Mouse (Mus musculus) lung, embryonic 14.5 days (tissue): ENCODE results near the gene Gm20388. TPM values are rescaled to one million over a fixed set of nuclear protein-coding genes. Genes with fewer than 3 reads are reported as not detected.
A peak's percentile ranks its signal among the peaks of the same experiment; 100 is the strongest.

Source experiments
- ATAC-seq: fragments of 200-750 bp; cut with Nextera tagmentation; 2 replicates; pipeline ENCODE4 v1.8.0; 2017; ENCODE audit warnings: mild to moderate bottlenecking, moderate TSS enrichment, moderate library complexity; ENCODE audit not compliant: insufficient read depth
- DNase-seq: peaks from one replicate; pipeline ENCODE4 v3.0.0-alpha.2; 2015
- H3K27ac ChIP-seq: fragments of 300-500 bp; sonication (generic); 2 replicates; pipeline ENCODE4 v1.5.1; 2014; ENCODE audit warnings: low read depth, mild to moderate bottlenecking, moderate library complexity
- H3K27me3 ChIP-seq: fragments of 300-500 bp; sonication (generic); 2 replicates; pipeline ENCODE4 v1.6.1; 2014; ENCODE audit warnings: low read length, control low read depth; ENCODE audit not compliant: insufficient read depth
- H3K36me3 ChIP-seq: fragments of 300-500 bp; sonication (generic); 2 replicates; pipeline ENCODE4 v1.6.1; 2014; ENCODE audit warnings: control low read depth; ENCODE audit not compliant: insufficient read depth
- H3K4me1 ChIP-seq: fragments of 300-500 bp; sonication (generic); 2 replicates; pipeline ENCODE4 v1.6.1; 2014; ENCODE audit warnings: antibody characterized with exemption, control low read depth; ENCODE audit not compliant: insufficient read depth
- H3K4me2 ChIP-seq: fragments of 300-500 bp; sonication (generic); 2 replicates; pipeline ENCODE4 v1.6.1; 2014; ENCODE audit warnings: mild to moderate bottlenecking
- H3K4me3 ChIP-seq: fragments of 300-500 bp; sonication (generic); 2 replicates; pipeline ENCODE4 v1.5.1; 2014; ENCODE audit warnings: low read depth, low read length
- H3K9ac ChIP-seq: fragments of 300-500 bp; sonication (generic); 2 replicates; pipeline ENCODE4 v1.6.1; 2014
- H3K9me3 ChIP-seq: fragments of 300-500 bp; sonication (generic); 2 replicates; pipeline ENCODE4 v1.6.1; 2016; ENCODE audit warnings: low read depth, low read length, control low read depth
- CTCF ChIP-seq: IDR thresholded peaks from 2 replicates; pipeline ENCODE4 v1.5.1; 2016; ENCODE audit warnings: antibody characterized with exemption, low read depth
- WGBS: fragments of 180-500 bp; shearing (Covaris S2); extraction: QIAGEN DNeasy Blood & Tissue Kit; methylation state at CpG from one replicate; pipeline ENCODE4 v1.1.7; 2014; 5-methylcytosine and 5-hydroxymethylcytosine counted together
- polyA plus RNA-seq: library from polyadenylated mRNA; unstranded; fragments of >200 nt; fragmentation: Nextera tagmentation; extraction: Ambion mirVana; gene quantifications from 2 replicates; pipeline ENCODE4 v1.2.1, GENCODE M21; 2014

Gene Gm20388
- polyA plus RNA-seq, 1 experiment from 2014 or later: not detected

- Histone ChIP-seq H3K36me3 (no peaks in the 10 kb centered on the region), H3K4me3 (no peak overlapping the region), H3K4me1 (peaks cover 14% of the 10 kb centered on the region; the same call in 1 of the 2 replicates), H3K27me3 (no peaks in the 10 kb centered on the region), H3K27ac (no peak overlapping the region), H3K9ac (no peak overlapping the region), H3K9me3 (no peaks in the 10 kb centered on the region), H3K4me2 (no peak overlapping the region)
- peak; percentile 49 for TF ChIP-seq CTCF
- WGBS: 85% methylated on average over 9 of the region's 9 CpGs
- DNase-seq: no peak
- ATAC-seq: no peak
Observed at GRCm38 (mm10) chr8:124290911-124291691, 4380.5 kb downstream of the Gm20388 start.

GRCm38 (mm10) chr8:124291693-124292092, 4381.1 kb downstream of the Gm20388 start:
- DNase-seq: no peak
- Histone ChIP-seq H3K4me1 (peaks cover 11% of the 10 kb centered on the region; the same call in 1 of the 2 replicates), H3K27ac (no peak overlapping the region), H3K4me3 (no peak overlapping the region), H3K4me2 (no peak overlapping the region), H3K9me3 (no peaks in the 10 kb centered on the region), H3K27me3 (no peaks in the 10 kb centered on the region), H3K36me3 (no peaks in the 10 kb centered on the region), H3K9ac (no peak overlapping the region)
- TF ChIP-seq CTCF: no peak
- 87% methylated on average over 5 of the region's 5 CpGs for WGBS
- no peak for ATAC-seq

- DNase-seq: no peak
- Histone ChIP-seq H3K27me3 (no peaks in the 10 kb centered on the region), H3K4me1 (peaks cover 11% of the 10 kb centered on the region; the same call in 1 of the 2 replicates), H3K9me3 (no peaks in the 10 kb centered on the region), H3K27ac (no peak overlapping the region), H3K36me3 (no peaks in the 10 kb centered on the region), H3K4me3 (no peak overlapping the region), H3K4me2 (no peak overlapping the region), H3K9ac (no peak overlapping the region)
- TF ChIP-seq CTCF: no peak
- ATAC-seq: no peak
- WGBS: 76% methylated on average over 9 of the region's 9 CpGs
Observed at GRCm38 (mm10) chr8:124292965-124293364, 4382.3 kb downstream of the Gm20388 start.

GRCm38 (mm10) chr8:124294425-124294824, 4383.8 kb downstream of the Gm20388 start:
- H3K36me3 ChIP-seq: no peaks in the 10 kb centered on the region
- no peak overlapping the region for H3K9ac ChIP-seq
- H3K9me3 ChIP-seq: no peaks in the 10 kb centered on the region
- no peaks in the 10 kb centered on the region for H3K27me3 ChIP-seq
- 58% methylated on average over 6 of the region's 6 CpGs for WGBS
- DNase-seq (peak; percentile 17), ATAC-seq (no peak)
- H3K4me2 ChIP-seq: no peak overlapping the region
- peaks cover 11% of the 10 kb centered on the region; the same call in 1 of the 2 replicates for H3K4me1 ChIP-seq
- H3K27ac ChIP-seq: 0 out of 2 replicates have a peak overlapping the region, but pooled peaks have one; percentile 7
- H3K4me3 ChIP-seq: no peak overlapping the region
- no peak for TF ChIP-seq CTCF

GRCm38 (mm10) chr8:124294900-124295299, 4384.3 kb downstream of the Gm20388 start:
- Histone ChIP-seq H3K4me2 (no peak overlapping the region), H3K9me3 (no peaks in the 10 kb centered on the region), H3K9ac (no peak overlapping the region), H3K4me3 (no peak overlapping the region), H3K36me3 (no peaks in the 10 kb centered on the region), H3K4me1 (peaks cover 11% of the 10 kb centered on the region; the same call in 1 of the 2 replicates), H3K27me3 (no peaks in the 10 kb centered on the region), H3K27ac (0 out of 2 replicates have a peak overlapping the region, but pooled peaks have one; percentile 7)
- DNase-seq: no peak
- ATAC-seq: no peak
- 62% methylated on average over 10 of the region's 10 CpGs for WGBS
- TF ChIP-seq CTCF: no peak

GRCm38 (mm10) chr8:124295357-124295756, 4384.7 kb downstream of the Gm20388 start:
- no peak overlapping the region for H3K9ac ChIP-seq
- H3K27ac ChIP-seq: no peak overlapping the region
- no peak overlapping the region for H3K4me3 ChIP-seq
- H3K27me3 ChIP-seq: no peaks in the 10 kb centered on the region
- DNase-seq (no peak), ATAC-seq (no peak)
- H3K9me3 ChIP-seq: no peaks in the 10 kb centered on the region
- peaks cover 11% of the 10 kb centered on the region; the same call in 1 of the 2 replicates for H3K4me1 ChIP-seq
- no peaks in the 10 kb centered on the region for H3K36me3 ChIP-seq
- TF ChIP-seq CTCF: no peak
- 79% methylated on average over 6 of the region's 6 CpGs for WGBS
- no peak overlapping the region for H3K4me2 ChIP-seq

GRCm38 (mm10) chr8:124301512-124301911, 4390.9 kb downstream of the Gm20388 start:
- WGBS: 88% methylated on average over 4 of the region's 4 CpGs
- no peak overlapping the region for H3K27ac ChIP-seq
- no peak overlapping the region for H3K4me3 ChIP-seq
- H3K27me3 ChIP-seq: no peaks in the 10 kb centered on the region
- no peaks in the 10 kb centered on the region for H3K4me1 ChIP-seq
- DNase-seq: no peak
- H3K9ac ChIP-seq: no peak overlapping the region
- ATAC-seq: no peak
- no peak for TF ChIP-seq CTCF
- peaks cover 4% of the 10 kb centered on the region; the same call in 1 of the 2 replicates for H3K36me3 ChIP-seq
- no peak overlapping the region for H3K4me2 ChIP-seq
- no peaks in the 10 kb centered on the region for H3K9me3 ChIP-seq
